Mouse (Mus musculus) stomach, postnatal 0 days (tissue): ENCODE measurements around the gene P3h3. TPM values are rescaled to one million over a fixed set of nuclear protein-coding genes. Genes with fewer than 3 reads are reported as not detected.

ENCODE experiments used
- ATAC-seq: fragments of 200-750 bp; cut with Nextera tagmentation; 2 replicates; pipeline ENCODE4 v1.8.0; 2017; ENCODE audit not compliant: low FRiP score, low TSS enrichment
- DNase-seq: peaks from one replicate; pipeline ENCODE4 v3.0.0-alpha.2; 2016; ENCODE audit warnings: low spot score
- H3K27ac ChIP-seq: fragments of 300-500 bp; sonication (generic); replicated peaks from 2 replicates; pipeline ENCODE4 v1.5.1; 2014; ENCODE audit warnings: mild to moderate bottlenecking, control low read depth
- H3K27me3 ChIP-seq: fragments of 300-500 bp; sonication (generic); 2 replicates; pipeline ENCODE4 v1.6.1; 2014; ENCODE audit warnings: low read length; ENCODE audit not compliant: control insufficient read depth, insufficient read depth
- H3K36me3 ChIP-seq: fragments of 300-500 bp; sonication (generic); 2 replicates; pipeline ENCODE4 v1.6.1; 2014; ENCODE audit warnings: low read length, mixed read lengths; ENCODE audit not compliant: control insufficient read depth, insufficient read depth
- H3K4me1 ChIP-seq: fragments of 300-500 bp; sonication (generic); replicated peaks from 2 replicates; pipeline ENCODE4 v1.6.1; 2014; ENCODE audit warnings: antibody characterized with exemption; ENCODE audit not compliant: control insufficient read depth, insufficient read depth
- H3K4me2 ChIP-seq: fragments of 300-500 bp; sonication (generic); replicated peaks from 2 replicates; pipeline ENCODE4 v1.6.1; 2014; ENCODE audit warnings: low read depth, mild to moderate bottlenecking, control low read depth, moderate library complexity
- H3K4me3 ChIP-seq: fragments of 300-500 bp; sonication (generic); 2 replicates; pipeline ENCODE4 v1.5.1; 2014; ENCODE audit warnings: low read depth, low read length, control low read depth
- H3K9ac ChIP-seq: fragments of 300-500 bp; sonication (generic); 2 replicates; pipeline ENCODE4 v1.6.1; 2014; ENCODE audit warnings: mild to moderate bottlenecking, low read length, control low read depth, mixed read lengths
- H3K9me3 ChIP-seq: fragments of 300-500 bp; sonication (generic); 2 replicates; pipeline ENCODE4 v1.6.1; 2016; ENCODE audit warnings: low read length; ENCODE audit not compliant: control insufficient read depth
- CTCF ChIP-seq: IDR thresholded peaks from 2 replicates; pipeline ENCODE4 v1.5.1; 2016; ENCODE audit warnings: antibody characterized with exemption, low read depth, mild to moderate bottlenecking, moderate library complexity
- EP300 ChIP-seq: optimal IDR thresholded peaks from 2 replicates; pipeline ENCODE3; 2016; ENCODE audit warnings: antibody characterized with exemption
- WGBS: fragments of 180-500 bp; shearing (Covaris S2); extraction: QIAGEN DNeasy Blood & Tissue Kit; methylation state at CpG from one replicate; pipeline ENCODE4 v1.1.7; 2014; 5-methylcytosine and 5-hydroxymethylcytosine counted together
- polyA plus RNA-seq: library from polyadenylated mRNA; unstranded; fragments of >200 nt; fragmentation: Nextera tagmentation; extraction: Ambion mirVana; gene quantifications from 2 replicates; pipeline ENCODE4 v1.2.1, GENCODE M21; 2015

P3h3 gene
- polyA plus RNA-seq, 1 experiment from 2014 or later = 9.7 TPM

- H3K4me1 ChIP-seq = no peaks in the 10 kb centered on the region
- no peak within 1 kb of the TSS for H3K9ac ChIP-seq
- TF ChIP-seq CTCF (no peak), EP300 (no peak)
- H3K9me3 ChIP-seq = no peaks in the 10 kb centered on the region
- ATAC-seq (no peak), DNase-seq (no peak)
- H3K36me3 ChIP-seq = no peaks in the 10 kb centered on the region
- H3K27me3 ChIP-seq = no peaks in the 10 kb centered on the region
- WGBS = 68% methylated on average over 9 of the region's 9 CpGs
- H3K4me2 ChIP-seq = no peak within 1 kb of the TSS
- H3K4me3 ChIP-seq = no peak within 1 kb of the TSS
- H3K27ac ChIP-seq = no peak within 1 kb of the TSS
Measured at GRCm38 (mm10) chr6:124887986-124888385, 30.4 kb upstream of the P3h3 start, which contains the start of gene Cd4. Cd4 (minus strand) TSS chr6:124888221.

- no peaks in the 10 kb centered on the region for H3K9me3 ChIP-seq
- H3K27me3 ChIP-seq = no peaks in the 10 kb centered on the region
- WGBS = 85% methylated on average over 8 of the region's 8 CpGs
- no peak overlapping the region for H3K9ac ChIP-seq
- ATAC-seq (no peak), DNase-seq (no peak)
- no peak overlapping the region for H3K27ac ChIP-seq
- no peaks in the 10 kb centered on the region for H3K4me1 ChIP-seq
- TF ChIP-seq EP300 (no peak), CTCF (no peak)
- no peak overlapping the region for H3K4me2 ChIP-seq
- H3K4me3 ChIP-seq = no peak overlapping the region
- H3K36me3 ChIP-seq = no peaks in the 10 kb centered on the region
Measured at GRCm38 (mm10) chr6:124885956-124886381, 28.4 kb upstream of the P3h3 start.

GRCm38 (mm10) chr6:124884714-124885500, 27.4 kb upstream of the P3h3 start:
- no peak overlapping the region for H3K4me3 ChIP-seq
- H3K9me3 ChIP-seq = no peaks in the 10 kb centered on the region
- no peaks in the 10 kb centered on the region for H3K27me3 ChIP-seq
- no peak overlapping the region for H3K4me2 ChIP-seq
- no peak overlapping the region for H3K27ac ChIP-seq
- WGBS = 75% methylated on average over 10 of the region's 10 CpGs
- no peak overlapping the region for H3K9ac ChIP-seq
- TF ChIP-seq CTCF (no peak), EP300 (no peak)
- no peaks in the 10 kb centered on the region for H3K4me1 ChIP-seq
- no peaks in the 10 kb centered on the region for H3K36me3 ChIP-seq
- no peak for ATAC-seq
- no peak for DNase-seq

DNA sequence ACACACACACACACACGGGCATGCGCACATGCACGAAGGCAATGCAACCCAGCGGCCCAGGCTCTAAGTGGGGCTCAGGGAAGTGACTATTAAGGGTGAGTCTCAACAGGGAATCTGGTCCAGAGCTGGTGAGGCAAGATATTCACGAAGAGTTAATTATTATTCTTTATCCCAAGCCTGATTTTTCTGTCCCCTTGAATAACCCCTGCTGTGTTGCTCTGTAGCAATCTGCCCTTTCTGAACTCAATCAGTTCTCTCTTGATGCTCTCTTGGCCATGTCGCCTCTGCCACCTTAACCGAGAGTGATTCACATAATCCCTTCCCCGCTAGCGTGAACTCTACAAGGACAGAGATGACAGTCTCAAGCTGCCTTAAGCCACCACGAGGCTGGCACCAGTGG, 25.8 kb upstream of the P3h3 start:
- H3K9me3 ChIP-seq = no peaks in the 10 kb centered on the region
- no peaks in the 10 kb centered on the region for H3K36me3 ChIP-seq
- no peak for DNase-seq
- no peak for ATAC-seq
- no peak overlapping the region for H3K4me2 ChIP-seq
- H3K9ac ChIP-seq = no peak overlapping the region
- H3K4me3 ChIP-seq = no peak overlapping the region
- no peaks in the 10 kb centered on the region for H3K4me1 ChIP-seq
- no peaks in the 10 kb centered on the region for H3K27me3 ChIP-seq
- TF ChIP-seq CTCF (no peak), EP300 (no peak)
- no peak overlapping the region for H3K27ac ChIP-seq
- 77% methylated on average over 10 of the region's 10 CpGs for WGBS

GRCm38 (mm10) chr6:124881821-124882220, 24.3 kb upstream of the P3h3 start:
- Histone ChIP-seq H3K4me2 (no peak overlapping the region), H3K4me3 (no peak overlapping the region), H3K36me3 (no peaks in the 10 kb centered on the region), H3K4me1 (no peaks in the 10 kb centered on the region), H3K27ac (no peak overlapping the region), H3K27me3 (no peaks in the 10 kb centered on the region), H3K9ac (no peak overlapping the region), H3K9me3 (no peaks in the 10 kb centered on the region)
- no peak for TF ChIP-seq EP300
- TF ChIP-seq CTCF = no peak
- ATAC-seq = no peak
- DNase-seq = no peak
- WGBS = 84% methylated on average over 9 of the region's 9 CpGs

GRCm38 (mm10) chr6:124879390-124879789, 21.8 kb upstream of the P3h3 start:
- H3K27ac ChIP-seq = no peak overlapping the region
- H3K4me2 ChIP-seq = no peak overlapping the region
- no peak overlapping the region for H3K9ac ChIP-seq
- H3K4me3 ChIP-seq = no peak overlapping the region
- TF ChIP-seq CTCF = no peak
- 43% methylated on average over 6 of the region's 6 CpGs for WGBS
- no peaks in the 10 kb centered on the region for H3K4me1 ChIP-seq
- no peak for ATAC-seq
- H3K36me3 ChIP-seq = no peaks in the 10 kb centered on the region
- no peaks in the 10 kb centered on the region for H3K27me3 ChIP-seq
- no peak for DNase-seq
- H3K9me3 ChIP-seq = no peaks in the 10 kb centered on the region
